Mouse (Mus musculus) CD4-positive, CD25-positive, alpha-beta regulatory T cell, adult 2 months (primary cell): Measurements from ENCODE around the gene Bean1.

Experiments
- DNase-seq: peaks from one replicate; pipeline ENCODE4 v3.0.0-alpha.2; 2012; ENCODE audit warnings: low read depth, low spot score

Gene Bean1

DNA sequence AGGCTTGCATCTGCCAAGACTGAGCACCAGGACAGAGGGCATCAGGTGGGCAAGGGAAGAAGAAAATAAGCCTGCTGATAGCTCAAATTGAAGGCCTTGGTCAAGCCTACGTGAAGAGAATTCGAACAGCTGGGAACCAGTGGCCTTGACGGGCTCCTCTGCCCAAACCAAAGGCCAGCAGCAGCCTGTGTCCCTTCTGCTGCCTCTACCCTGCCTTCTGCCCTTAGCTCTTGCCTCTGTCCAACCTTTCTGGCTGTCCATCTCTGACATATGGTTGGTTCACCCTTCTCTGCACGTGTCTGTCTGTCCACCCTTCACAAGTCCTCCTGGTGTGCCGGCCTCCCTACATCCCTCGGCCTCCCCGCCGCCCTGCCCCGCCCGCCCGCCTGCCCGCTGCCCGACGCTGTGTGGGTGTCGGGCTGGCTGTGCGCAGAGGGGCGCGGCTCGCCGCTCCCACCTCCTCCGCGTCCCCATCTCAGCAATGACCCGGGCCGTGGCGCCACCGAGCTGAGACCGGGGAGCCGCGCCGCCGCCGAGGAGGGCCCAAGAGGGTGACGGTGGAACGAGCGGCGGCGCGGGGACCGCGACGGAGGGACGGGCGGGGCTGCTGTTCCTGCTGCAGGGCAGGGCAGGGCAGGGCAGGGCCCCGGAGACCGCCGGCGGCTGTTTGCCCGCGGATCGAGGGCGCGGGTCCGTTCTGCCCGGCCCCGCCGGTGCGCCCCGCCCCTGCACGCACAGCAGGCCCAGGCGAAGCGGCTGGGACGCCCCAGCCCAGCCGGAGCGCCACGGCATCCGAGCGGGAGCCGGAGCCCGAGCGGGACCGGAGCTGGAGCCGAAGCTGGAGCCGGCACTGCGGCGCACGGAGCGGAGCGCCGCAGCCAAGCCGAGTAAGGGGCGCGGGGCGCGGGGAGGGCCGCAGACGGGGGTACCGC, at the start of gene Bean1:
TSS of gene Bean1 (plus strand) at position 325 of the 932 bp plus-strand sequence.
- no peak for DNase-seq

DNA sequence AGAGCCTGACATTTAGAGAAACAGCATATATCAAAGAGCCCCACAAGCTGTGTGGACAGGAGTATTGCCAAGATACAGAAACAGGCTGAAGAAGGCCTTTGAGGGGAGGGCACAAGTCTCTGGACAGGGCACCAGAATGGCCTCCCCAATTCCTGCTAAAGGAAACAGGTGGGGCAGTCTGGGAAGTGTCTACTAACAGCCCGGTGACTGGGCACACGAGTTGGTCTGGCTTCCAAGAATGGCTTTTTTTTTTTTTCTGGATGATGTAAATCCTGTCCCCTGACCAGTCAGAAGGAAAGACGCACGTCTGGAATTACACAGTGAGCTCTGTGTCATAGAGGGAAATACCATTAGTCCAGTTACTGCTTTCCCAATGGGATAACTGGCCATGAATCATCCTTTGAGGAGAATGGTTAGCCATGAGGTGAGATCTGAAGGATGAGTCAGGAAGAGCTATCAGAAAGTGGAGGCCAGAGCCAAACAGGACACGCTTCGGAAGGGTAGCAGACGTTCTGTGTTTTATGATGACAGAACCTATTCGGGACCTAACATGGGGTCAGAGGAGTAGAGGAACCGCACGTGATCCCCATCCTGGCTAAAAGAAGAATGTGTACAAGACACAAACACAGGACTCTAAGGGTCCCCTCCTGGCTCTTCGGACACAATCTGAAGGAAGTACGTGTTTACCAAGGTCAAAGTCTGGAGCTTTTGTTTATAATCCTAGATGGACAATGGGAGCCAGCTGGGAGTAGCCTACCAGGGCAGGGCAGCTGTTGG, 48.4 kb upstream of the Bean1 start:
- DNase-seq, result no peak

DNA sequence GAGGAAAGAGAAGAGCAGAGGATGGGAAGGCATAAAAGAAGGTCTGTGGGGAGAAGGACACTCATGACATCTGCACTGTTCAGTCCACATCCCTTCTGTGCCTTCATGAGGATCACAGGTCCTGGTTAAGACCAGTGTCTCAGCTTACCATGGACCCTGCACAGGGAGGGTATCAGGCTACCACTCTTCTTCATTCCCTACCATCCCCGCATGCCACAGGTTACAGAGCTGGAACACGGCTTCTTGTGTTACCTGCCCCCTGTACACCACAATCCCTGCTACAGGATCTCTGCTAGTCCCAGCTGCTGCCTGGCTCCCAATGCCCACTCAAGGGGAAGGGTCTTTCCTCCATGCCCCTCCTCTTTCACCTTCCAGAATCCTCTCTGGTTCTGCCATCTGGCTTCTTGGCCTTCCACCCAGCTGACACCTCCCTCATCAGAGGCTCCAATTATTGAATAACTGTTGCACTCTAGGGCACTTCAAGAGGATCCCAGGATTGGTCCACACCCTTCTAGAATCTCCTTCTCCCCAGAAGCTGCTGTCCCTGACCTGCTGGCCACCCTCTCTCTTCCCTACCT, 47.1 kb upstream of the Bean1 start:
- DNase-seq, result no peak

DNA sequence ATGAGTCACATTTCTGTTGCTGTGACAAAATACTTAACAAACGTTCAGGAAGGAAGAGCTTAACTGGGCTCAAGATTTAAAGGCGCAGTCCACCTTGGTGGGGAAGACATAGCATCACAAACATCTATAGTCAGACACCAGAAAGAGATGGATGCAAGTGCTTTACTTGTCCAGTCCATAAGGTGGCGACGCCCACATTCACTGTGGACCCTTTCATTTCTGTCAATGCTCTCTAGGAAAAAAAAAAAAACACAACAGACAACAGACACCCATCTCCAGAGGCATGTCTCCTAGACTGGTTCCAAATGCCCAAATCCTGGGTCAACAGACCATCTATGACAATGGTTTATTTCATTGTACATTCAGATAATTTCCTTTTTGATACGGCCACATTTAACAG, 45.7 kb upstream of the Bean1 start:
- DNase-seq, result no peak

DNA sequence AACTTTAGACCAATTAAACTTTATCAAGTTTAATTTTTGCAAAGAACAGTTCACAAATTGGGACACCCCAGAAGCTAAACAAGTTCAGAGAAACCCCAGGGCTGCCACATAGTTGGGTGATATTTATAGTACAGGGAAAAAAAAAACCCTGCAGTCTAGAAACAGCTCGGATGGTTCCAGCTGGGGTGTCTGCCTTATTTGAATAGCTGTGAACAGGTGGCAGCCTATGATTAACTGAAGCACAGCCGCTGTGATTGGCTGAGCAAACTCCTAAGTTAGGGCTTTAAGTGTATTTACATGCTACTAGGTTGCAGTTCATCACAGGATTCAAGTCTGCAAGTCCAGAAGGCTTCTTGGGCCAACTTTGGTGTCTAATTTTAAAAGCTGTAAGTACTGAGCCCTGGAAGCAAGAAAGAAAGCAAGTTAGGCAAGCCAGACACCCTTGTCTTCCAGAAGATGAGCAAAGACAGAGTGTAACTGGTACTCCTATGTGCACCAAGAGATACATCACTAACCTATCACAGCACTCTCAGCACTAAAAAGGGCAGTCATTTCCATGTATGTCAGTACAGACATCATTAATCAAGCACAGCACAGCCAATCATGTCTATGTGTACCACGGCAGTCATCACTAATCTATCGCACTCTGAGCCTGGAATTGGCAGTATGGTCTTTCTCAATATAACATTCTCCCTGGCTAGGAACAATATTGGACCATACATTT, 42.9 kb upstream of the Bean1 start:
- DNase-seq, result no peak

DNA sequence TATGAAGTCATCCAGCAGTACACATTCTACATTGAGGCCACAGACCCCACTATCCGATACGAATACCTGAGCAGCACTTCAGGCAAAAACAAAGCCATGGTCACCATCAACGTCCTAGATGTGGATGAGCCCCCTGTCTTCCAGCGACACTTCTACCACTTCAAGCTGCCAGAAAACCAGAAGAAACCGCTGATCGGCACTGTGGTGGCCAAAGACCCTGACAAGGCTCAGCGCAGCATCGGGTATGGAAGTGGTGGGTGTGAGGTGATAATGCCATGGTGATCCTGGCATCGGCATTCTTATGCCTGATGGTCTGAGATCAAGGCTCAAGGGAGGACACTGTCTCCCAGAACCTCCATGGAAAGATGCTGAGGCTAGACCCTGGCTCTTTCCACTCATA, 39.3 kb upstream of the Bean1 start:
- DNase-seq, result no peak

DNA sequence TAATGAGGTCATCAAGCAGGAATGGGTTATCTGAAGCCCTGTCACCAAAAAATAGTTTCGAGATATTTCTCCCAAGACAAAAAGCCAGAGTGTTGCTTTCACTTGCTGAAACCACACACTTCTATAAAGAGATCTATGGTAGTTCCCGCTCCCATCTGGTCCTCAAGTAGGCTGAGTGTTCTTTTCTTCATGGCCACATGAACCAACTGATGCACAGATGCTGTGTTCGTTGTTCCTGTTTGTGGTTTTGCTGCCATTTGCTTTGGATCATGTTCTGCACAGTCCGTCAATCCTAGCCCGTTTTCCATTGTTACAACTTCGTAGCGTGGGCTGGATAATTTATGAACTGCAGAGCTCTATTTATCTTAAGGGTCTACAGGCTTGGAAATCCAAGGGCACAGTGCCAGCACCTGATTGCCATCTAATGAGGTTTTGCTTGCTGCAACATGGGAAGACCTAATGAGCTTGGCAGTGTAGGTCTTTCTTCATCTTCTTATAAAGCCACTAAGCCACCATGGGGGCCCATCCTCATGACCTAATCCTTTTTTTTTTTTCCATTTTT, 38.7 kb upstream of the Bean1 start:
- no peak for DNase-seq

DNA sequence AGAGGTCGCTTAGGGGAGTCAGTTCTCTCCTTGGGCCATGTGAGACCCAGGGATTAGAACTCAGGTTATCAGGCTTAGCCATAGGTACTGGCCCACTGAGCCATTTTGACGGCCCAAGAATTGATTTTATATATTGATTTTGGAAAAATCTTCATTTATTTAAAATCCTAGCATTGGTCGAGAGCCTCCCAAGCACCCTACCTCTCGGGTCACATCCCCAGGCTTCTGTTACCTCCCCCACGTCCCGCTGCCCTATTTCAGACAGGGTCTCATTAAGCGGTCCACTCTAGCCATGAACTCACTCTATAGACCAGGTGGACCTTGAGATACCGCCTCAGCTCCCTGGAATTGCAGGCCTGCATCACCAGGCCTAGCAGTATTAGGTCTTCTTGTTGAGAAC, 35.7 kb upstream of the Bean1 start:
- DNase-seq, result no peak

DNA sequence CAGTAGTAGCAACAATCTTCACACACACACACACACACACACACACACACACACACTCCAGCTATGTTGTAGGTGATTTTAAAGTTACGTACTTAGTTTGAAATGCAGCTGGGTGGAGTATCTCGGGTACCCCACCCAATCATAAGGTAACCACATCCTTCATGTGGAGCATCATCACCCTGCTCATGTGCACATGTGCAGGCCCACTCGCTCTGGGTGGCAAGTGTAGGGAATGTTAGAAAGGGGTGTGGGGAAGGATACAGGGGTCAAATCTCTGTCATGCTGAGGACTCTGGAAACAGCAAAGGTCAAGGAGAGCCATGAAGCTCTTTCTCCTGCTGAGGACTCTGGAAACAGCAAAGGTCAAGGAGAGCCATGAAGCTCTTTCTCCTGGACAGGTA, 34.0 kb upstream of the Bean1 start:
- DNase-seq, result no peak

DNA sequence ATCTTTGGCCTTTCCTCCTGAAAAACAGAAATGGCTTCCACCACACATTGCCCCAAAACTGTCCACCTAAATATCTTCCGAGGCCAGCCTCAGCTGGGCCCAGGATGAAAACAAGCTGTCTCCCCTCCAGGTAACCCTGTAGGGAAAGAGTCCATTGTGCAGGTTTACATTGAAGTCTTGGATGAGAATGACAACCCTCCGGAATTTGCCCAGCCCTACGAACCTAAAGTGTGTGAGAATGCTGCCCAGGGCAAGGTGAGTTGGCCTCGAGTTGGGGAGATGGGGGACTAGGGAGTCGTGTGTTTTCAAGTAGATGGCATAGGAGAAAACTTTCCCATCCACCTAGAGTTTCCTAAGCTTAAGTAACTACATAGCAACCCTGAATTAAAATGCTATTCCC, 32.6 kb upstream of the Bean1 start:
- no peak for DNase-seq

DNA sequence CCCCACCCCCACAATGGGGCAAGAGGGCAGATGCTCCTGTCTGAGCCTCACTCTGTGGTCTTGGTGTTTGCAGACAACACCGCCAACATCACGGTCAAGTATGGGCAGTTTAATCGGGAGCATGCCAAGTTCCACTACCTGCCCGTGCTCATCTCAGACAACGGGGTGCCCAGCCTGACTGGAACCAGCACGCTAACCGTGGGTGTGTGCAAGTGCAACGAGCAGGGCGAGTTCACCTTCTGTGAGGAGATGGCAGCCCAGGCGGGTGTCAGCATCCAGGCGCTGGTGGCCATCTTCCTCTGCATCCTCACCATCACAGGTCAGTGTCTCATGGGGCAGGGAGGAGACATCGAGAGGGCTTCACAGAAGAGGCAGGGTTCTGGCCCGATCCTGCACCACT, 29.6 kb upstream of the Bean1 start:
- DNase-seq, result no peak

DNA sequence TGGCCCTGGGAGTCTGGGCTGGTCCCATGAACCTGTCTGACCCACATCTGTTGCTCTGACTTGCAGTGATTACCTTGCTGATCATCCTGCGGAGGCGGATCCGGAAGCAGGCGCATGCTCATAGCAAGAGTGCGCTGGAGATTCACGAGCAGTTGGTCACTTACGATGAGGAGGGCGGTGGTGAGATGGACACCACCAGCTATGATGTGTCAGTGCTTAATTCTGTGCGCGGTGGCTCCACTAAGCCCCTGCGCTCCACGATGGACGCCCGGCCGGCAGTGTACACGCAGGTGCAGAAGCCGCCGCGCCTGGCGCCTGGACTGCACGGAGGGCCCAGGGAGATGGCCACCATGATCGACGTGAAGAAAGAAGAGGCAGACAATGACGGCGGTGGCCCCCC, 27.8 kb upstream of the Bean1 start:
- DNase-seq, result no peak

DNA sequence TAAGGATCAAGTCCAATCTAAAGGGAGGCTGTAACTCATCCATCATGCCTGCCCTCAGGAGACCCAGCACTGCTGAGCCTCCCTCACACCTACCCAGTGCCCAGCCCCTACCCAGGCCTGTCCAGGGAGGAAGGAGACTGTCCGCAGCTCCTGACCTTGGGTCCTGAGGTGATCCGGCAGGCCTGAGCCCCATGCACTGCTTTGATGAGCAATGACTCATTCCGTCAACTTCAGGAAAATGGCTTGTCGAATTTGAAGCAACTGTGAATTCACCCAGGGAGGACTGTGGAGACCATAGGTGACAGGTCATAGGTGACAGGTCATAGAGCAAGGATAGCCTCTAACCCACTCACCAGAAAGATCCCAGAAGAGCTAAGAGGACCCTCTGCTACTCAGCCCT, 26.9 kb upstream of the Bean1 start:
- no peak for DNase-seq

DNA sequence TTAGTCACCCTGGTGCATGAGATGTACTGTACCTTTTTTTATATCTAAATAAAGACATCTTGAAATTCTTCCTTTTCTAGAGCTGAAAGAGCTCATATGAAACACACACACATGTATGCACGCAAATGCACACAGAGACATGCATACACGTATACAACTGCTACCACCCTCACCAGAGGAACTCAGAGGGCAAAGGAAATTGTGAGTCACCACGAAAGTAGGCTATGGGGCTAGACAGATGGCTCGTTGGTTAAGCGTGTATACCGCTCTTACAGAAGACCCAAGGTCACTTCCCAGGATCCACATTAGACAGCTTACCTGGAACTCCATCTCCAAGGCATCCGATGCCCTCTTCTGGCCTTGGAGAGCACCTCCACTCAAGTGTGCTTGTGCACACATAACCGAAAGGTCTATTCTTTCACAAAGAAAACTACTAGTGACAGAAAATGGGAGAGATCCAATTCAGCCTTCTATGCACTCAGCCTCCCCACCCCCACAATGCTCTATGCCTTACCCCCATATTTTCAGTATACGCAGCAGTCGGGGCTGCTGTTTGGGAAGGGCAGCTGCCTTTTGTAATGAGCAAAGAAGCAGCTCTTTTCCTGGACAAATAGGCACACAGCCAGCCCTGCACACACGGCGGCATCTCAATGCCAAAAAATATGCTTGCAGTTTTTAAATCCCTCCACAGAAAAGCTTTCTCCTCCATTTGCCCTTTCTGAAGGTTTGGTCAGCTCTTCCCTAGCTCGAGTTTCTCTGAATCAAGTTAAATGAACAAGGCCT, 25.6 kb upstream of the Bean1 start:
- no peak for DNase-seq

DNA sequence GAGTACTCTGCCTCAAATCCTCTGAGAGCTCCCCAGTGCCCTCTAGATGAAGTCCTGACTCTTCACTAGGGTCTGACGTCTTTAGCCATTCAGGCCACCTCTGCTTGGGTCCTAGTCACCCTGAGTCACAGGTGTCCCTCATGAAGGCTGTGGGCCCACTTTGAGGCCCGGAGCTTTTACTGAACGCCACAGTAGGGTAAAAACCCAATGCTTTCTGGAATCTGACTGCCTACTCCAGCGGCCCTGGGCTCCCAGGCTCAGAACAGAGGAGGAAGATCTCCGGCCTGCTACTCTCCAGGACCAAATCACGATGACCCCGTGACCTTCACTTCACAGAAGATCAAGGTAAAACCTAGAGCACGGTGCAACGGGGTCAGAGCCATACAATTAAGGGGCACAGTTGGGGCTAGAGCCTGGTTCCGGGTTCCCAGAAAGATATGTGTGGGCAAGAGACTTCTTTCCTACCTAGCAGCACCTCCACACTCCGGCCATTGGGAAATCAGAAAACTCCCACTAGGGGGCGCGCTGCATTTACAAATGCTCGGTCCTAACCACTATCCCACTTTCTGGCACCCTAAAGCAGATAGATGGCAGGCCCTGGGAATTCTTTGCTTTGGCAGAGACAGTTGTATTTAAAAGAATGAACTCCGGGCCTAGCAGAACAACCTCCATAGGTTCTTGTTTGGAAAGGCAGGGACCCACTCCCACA, 24.1 kb upstream of the Bean1 start:
- DNase-seq, result peak; percentile 73

DNA sequence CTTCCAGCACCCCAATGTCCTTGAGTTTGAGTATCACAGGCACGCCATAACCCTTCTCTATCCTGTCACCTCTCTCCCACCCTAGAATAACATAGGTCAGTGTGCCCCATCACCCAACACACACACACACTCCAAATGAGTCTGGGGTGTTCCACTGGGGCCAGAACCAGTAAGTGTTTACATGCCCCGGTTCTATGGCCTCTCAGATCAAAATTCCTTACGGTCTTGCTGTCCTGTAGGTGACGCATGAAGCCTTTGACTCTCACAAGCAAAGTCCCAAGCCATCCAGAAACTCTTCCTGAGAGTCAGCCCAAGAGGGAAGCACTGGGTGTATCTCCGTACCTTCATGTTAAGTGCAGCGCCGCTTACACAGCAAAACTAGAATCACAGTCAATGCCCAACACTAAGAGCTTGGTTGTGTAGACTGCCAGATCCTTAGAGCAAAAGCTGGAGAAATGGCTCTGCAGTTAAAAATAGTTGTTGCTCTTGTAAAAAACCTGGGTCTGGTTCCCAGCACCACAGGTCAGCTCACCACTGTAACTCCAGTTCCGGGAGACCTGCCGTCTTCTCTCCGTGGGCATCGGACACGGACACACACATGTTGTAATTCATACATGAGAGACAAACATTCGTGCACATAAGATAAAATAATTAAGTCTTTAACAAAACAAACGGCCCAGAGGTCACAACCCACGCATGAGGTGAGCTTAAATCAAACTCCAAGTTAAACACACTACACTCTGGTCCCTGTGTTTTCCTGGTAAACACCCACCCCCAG, 23.3 kb upstream of the Bean1 start:
- DNase-seq, result no peak

DNA sequence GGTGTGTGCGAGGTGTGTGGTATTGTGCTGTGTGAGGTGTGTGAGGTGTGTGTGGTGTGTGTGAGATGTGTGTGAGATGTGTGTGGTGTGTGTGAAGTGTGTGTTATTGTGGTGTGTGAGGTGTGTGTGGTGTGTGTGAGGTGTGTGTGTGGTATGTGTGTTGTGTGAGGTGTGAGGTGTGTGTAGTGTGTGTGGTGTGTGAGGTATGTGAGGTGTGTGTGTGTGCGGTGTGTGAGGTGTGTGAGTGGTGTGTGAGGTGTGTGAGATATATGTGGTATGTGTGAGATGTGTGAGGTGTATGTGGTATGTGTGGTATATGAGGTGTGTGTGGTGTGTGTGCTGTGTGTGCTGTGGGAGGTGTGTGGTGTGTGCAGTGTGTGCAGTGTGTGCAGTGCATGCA, 22.3 kb upstream of the Bean1 start:
- no peak for DNase-seq

DNA sequence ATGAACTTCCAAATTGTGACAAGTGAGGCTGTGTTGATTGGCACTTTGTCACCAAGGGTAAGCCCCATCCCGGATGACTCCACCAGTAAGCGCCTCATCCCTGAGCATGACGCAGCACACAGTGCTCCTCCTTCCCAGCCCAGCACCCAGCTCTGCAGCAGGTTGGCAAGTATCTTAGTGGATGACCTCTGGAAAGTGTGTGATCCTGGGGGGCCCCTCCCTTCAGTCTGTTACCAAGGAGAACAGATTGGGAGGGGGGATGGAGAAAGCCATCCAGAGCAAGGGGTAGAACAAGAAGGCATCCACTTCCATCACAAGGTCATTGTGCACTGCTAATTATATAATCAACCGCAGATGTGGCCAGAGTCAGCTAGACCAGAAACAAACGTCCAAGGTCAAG, 9.5 kb upstream of the Bean1 start:
- DNase-seq, result no peak

DNA sequence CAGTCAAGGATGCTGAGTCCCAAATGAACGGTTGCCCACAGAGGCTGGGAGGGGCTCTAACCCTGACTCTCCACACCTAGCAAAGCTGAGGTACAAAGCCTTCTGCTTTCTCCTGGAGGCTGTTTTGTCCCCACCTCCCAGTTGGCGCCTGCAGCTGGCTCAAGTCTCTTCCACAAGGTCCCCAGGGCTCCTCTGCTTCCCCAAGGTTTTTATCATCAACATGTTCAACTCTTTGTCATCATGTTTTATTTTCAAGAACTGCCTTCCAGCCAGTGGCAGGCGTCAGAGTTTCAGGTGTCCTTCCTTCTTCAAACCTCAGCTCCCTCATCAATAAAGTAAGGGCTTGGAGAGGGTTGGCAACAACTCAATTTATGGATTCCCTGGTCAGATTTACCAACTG, 781 bp upstream of the Bean1 start:
- DNase-seq, result no peak
